Mouse (Mus musculus) testis, adult 2 months (tissue): ENCODE data around the gene Znrf1.

Experiments
- CTCF ChIP-seq: fragments of 200-500 bp; IDR thresholded peaks from 2 replicates; pipeline ENCODE4 v1.5.1; 2012; ENCODE audit warnings: low read depth, mild to moderate bottlenecking, inconsistent platforms, low read length, moderate library complexity; ENCODE audit not compliant: control insufficient read depth, insufficient read depth, insufficient replicate concordance
- POLR2A ChIP-seq: fragments of 200-500 bp; IDR thresholded peaks from 2 replicates; pipeline ENCODE4 v1.6.1; 2012; ENCODE audit warnings: low read depth, mild to moderate bottlenecking, inconsistent platforms, low read length, moderate library complexity; ENCODE audit not compliant: control insufficient read depth

DNA sequence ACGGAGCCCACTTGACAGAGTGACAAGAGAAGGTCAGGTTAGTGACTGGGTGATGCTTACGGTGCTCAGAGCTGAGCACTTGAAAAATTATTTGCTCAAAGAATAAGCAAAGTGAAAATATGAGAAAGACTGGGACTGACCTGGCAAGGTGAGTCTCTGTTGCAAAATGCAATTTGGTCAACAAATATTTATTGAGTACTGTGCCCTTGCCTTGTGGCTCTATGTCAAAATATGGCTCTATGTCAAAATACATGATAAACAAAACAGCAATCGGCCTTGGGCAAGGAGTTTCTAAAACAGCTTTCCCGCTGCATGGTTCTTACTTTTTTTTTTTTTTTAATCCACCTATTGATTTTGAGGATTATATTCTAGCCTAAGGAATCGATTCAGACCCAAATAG is 406 bp upstream of the Znrf1 start:
- TF ChIP-seq CTCF (no peak), POLR2A (no peak)
